Mouse (Mus musculus): ENCODE results near the gene Wdfy3.

DNA sequence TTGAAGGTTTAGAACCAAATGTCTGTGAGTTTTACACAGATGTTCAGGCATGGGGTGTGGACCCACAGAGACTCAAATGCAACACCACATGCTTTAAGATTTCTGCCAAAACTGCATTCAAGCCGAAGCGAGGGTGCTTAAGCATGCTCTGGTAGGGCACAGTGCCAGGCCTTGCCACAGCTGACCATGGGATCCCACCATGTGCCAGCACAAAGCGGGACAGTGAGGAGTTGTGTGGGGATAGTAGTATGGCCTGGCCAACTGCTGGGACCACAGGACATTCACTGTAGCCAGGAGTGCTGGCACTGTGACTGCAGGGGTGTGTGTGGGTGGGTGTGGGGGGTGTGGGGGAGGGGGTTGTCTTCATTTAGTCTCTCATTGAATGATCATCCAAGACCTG is 240.8 kb downstream of the Wdfy3 start:
- TF ChIP-seq CTCF (IDR thresholded peaks at IDR 0.05; ENCODE audit: insufficient read depth, low read length) (no peak), POLR2A (IDR thresholded peaks at IDR 0.05; ENCODE audit: borderline replicate concordance, extremely low read depth, low read depth, low read length) (no peak)

Data from lung, adult 2 months (tissue).